Mouse (Mus musculus) ovary, postnatal 14 days (tissue): ENCODE measurements around the gene Ado.

ENCODE experiments used
- DNase-seq: peaks from one replicate; pipeline ENCODE4 v3.0.0; 2022; ENCODE audit warnings: low spot score

Ado gene

GRCm38 (mm10) chr10:67536621-67537141 lies 12.1 kb downstream of the Ado start:
- DNase-seq, result peak; percentile 31

GRCm38 (mm10) chr10:67535972-67536371 lies 12.8 kb downstream of the Ado start:
- DNase-seq, result peak; percentile 64

- peak; percentile 12 for DNase-seq
Measured at GRCm38 (mm10) chr10:67535256-67535655, 13.5 kb downstream of the Ado start, which contains the start of gene Egr2. Egr2 (plus strand) TSS chr10:67535475.

DNA sequence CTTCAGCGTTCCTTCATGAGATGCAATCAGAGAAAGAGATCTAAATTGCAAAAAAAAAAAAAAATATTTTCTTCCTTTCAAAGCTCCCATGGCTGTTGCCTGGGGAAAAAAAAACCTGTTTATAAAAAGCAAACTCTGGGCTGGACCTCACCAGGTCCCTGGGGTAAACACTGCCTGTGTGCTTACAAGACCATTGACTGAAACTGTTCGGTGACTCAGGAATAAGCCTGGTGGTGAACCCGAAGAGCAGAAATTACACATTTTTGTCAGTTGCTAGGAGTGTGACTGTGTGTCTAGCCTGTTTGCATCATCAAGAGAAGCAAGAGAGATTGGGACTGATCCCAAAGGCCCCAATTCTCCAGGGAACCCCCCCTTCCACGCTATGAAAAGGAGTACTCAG lies 19.0 kb downstream of the Ado start:
- DNase-seq, result no peak

DNA sequence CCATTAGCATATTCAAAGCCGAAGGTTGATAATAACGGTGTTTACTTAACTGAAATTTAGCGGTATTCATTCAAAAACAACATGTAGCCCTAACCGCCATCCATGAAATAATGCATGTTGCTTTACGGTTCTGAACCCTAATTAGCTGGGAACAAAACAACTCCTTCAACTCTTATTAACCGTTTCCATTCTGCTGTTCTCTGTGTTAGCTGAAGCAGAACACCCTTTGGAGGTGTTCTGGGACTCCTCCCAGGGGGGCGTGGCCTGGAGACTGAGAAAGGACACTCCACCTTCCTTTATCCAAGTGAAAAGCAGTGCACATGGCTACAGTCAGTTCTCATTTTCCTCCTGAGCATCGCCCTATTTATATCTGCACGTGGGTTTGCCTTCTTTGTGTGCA lies 22.3 kb downstream of the Ado start:
- no peak for DNase-seq

DNA sequence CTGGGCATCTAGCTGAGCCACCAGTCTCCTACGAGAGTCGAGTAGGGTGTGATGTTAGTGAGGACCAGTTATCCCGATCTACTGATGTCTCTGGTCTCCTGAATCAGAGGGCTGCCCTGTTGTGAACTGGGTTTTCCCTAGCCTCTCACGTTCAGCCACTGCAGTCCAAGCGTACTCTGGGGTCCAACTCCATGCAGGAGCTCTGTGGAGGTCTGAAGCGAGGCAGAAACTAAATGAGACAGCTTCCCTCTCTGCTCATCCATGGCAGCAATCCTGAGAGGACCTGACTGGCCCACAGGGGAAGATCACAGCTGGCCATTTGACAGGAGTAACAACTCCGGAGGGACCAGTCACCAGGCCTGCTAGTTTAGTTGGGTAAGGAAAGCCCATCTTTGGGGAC lies 24.1 kb downstream of the Ado start:
- DNase-seq, result no peak

GRCm38 (mm10) chr10:67524130-67524529 lies 24.6 kb downstream of the Ado start:
- no peak for DNase-seq

GRCm38 (mm10) chr10:67518733-67519132 lies 30.0 kb downstream of the Ado start:
- no peak for DNase-seq

DNA sequence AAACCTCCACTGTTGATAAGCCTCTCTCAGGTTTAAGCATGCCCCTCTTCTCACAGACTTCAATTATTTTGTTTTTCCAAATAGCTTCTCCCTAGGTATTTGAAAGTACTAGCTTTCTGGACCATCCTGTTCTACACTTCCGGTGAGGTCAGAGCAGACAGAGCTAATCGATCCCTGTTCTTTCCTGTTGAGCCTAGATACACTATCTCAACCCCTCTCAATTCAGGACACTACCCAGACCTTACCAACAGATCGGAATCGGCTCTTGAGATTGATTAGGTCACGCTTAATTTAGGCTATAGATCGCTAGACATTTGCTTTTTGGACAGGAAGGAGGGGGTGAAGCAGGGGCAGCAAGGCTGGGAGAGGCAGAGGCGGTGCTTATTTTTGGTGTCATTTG lies 35.9 kb downstream of the Ado start:
- DNase-seq, result no peak

DNA sequence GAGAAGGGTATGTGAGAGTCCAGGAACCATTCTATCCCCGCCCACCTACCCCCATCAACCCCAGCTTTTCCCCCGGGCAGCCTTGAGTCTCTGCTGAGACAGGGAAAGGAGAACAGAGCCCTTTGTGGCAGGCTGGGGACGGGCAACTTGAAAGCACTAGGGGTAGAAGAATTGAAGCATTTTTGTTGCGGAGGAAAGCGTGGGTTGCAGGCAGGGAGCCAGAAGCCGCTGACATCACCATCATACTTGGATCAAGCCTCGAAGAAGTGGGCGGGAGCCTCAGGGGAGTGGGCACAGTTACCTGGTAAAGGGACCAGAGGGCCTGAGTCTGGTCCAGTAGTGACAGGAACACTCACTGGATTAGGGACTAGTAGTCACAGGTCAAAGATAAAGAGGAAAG lies 36.5 kb downstream of the Ado start:
- DNase-seq, result no peak

GRCm38 (mm10) chr10:67505248-67505647 lies 43.5 kb downstream of the Ado start:
- DNase-seq, result no peak

- no peak for DNase-seq
Measured at GRCm38 (mm10) chr10:67504046-67504445, 44.7 kb downstream of the Ado start.

- no peak for DNase-seq
Measured at GRCm38 (mm10) chr10:67503320-67503995, 45.3 kb downstream of the Ado start.

DNA sequence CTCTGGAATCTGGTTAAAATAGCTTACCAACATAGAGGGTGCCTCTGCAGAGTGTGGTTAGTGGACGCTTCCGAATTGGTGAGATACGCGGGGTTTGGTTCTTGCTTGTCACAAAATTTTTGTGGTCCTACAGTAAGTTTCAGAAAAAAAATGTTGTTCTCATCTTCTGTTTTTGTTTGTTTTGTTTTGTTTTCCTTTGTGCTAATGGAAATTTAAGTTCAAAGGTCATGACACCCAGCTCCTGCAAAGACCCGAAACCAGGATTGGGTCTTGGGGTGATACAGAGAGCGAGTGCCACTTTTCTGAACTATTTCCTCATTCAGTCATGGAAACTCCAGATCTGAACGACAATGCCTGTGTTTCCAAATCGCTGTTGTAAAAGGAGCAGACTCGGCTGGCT lies 50.8 kb downstream of the Ado start:
- no peak for DNase-seq

- DNase-seq, result no peak
Measured at GRCm38 (mm10) chr10:67497144-67497892, 51.4 kb downstream of the Ado start.
